Mouse (Mus musculus) ES-Bruce4 (cell line): ENCODE measurements around the gene Hsd17b13. TPM values are rescaled to one million over a fixed set of nuclear protein-coding genes. Genes with fewer than 3 reads are reported as not detected.
A peak's percentile ranks its signal among the peaks of the same experiment; 100 is the strongest.

ENCODE experiments used
- H3K27ac ChIP-seq: 2 replicates; pipeline ENCODE4 v1.5.1; 2012; ENCODE audit warnings: low read length, inconsistent platforms; ENCODE audit not compliant: insufficient read depth
- H3K27me3 ChIP-seq: 2 replicates; pipeline ENCODE4 v1.6.1; 2012; ENCODE audit warnings: mild to moderate bottlenecking, low read length, inconsistent platforms; ENCODE audit not compliant: control insufficient read depth, poor library complexity, insufficient read depth, severe bottlenecking
- H3K36me3 ChIP-seq: 2 replicates; pipeline ENCODE4 v1.6.1; 2012; ENCODE audit warnings: inconsistent platforms, mild to moderate bottlenecking, low read length, moderate library complexity; ENCODE audit not compliant: control insufficient read depth, poor library complexity, insufficient read depth, severe bottlenecking
- H3K4me1 ChIP-seq: one replicate; pipeline ENCODE4 v1.8.1; 2011; ENCODE audit warnings: low read length; ENCODE audit not compliant: control insufficient read depth, insufficient read depth
- H3K4me3 ChIP-seq: 2 replicates; pipeline ENCODE4 v1.5.1; 2011; ENCODE audit warnings: low read depth, mild to moderate bottlenecking, low read length
- H3K9ac ChIP-seq: 2 replicates; pipeline ENCODE4 v1.6.1; 2012; ENCODE audit warnings: low read depth, mild to moderate bottlenecking, inconsistent platforms; ENCODE audit not compliant: poor library complexity, severe bottlenecking
- H3K9me3 ChIP-seq: replicated peaks from 2 replicates; pipeline ENCODE4 v1.6.1; 2012; ENCODE audit warnings: mild to moderate bottlenecking, low read length, inconsistent platforms; ENCODE audit not compliant: control insufficient read depth, poor library complexity, insufficient read depth, severe bottlenecking
- CTCF ChIP-seq: IDR thresholded peaks from one replicate; pipeline ENCODE4 v1.8.1; 2011; ENCODE audit warnings: low read depth, low read length
- EP300 ChIP-seq: IDR thresholded peaks from 2 replicates; pipeline ENCODE4 v1.6.1; 2011; ENCODE audit warnings: low read depth, low read length; ENCODE audit not compliant: insufficient read depth
- POLR2A ChIP-seq: IDR thresholded peaks from one replicate; pipeline ENCODE4 v1.8.1; 2011; ENCODE audit warnings: low read length; ENCODE audit not compliant: insufficient read depth
- polyA plus RNA-seq: library from polyadenylated mRNA; stranded (reverse); fragments of >200 nt; gene quantifications from 2 replicates; pipeline ENCODE4 v1.2.4, GENCODE M21; 2011; ENCODE audit warnings: low read depth; ENCODE audit not compliant: missing spikeins, insufficient read depth, insufficient read length

Hsd17b13 gene
- polyA plus RNA-seq, 1 experiment = not detected

DNA sequence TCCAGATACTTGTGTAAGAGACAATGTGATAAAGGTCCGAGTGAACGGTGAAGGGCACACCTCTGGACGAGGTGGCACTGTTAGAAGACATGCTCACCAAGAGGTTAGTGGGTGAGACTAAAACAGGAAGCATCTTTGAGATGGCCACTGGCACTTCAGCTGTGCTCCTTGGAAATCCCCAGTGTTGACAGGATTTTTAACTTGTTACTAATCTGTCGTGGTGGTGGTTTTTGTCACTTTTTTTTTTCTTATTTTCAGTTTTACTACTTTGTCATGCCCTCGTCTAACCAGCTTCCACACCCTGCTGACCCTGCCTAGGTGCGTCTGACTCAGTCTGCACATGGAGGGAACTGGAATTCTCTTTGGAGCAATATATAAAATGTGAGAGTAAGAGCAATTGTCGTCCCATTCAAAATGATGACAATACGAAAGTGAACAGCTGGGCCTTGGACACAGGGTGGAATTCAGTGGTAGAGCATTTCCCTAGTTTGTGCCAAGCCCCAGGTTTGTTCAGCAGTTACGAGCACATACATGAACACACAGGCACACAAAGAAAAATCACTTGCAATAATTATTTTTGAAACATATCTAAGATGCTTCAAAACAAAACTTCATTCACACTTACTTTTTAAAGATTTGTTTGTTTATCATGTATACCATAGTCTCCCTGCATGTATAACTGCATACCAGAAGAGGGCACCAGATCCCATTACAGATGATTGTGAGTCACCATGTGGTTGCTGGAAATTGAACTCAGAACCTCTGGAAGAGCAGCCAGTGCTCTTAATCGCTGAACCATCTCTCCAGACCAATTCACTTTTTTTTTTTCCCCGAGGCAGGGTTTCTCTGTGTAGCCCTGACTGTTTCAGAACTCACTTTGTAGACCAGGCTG, 62.6 kb downstream of the Hsd17b13 start:
- no peak for TF ChIP-seq EP300
- no peak for TF ChIP-seq POLR2A
- TF ChIP-seq CTCF = no peak
- no peak overlapping the region for H3K4me3 ChIP-seq
- H3K27ac ChIP-seq = no peak overlapping the region
- H3K27me3 ChIP-seq = 0 out of 2 replicates have a peak, but pooled peaks cover 1% of the 10 kb centered on the region
- peaks cover 3% of the 10 kb centered on the region for H3K4me1 ChIP-seq
- H3K36me3 ChIP-seq = no peaks in the 10 kb centered on the region
- no peaks in the 10 kb centered on the region for H3K9me3 ChIP-seq
- H3K9ac ChIP-seq = no peak overlapping the region

DNA sequence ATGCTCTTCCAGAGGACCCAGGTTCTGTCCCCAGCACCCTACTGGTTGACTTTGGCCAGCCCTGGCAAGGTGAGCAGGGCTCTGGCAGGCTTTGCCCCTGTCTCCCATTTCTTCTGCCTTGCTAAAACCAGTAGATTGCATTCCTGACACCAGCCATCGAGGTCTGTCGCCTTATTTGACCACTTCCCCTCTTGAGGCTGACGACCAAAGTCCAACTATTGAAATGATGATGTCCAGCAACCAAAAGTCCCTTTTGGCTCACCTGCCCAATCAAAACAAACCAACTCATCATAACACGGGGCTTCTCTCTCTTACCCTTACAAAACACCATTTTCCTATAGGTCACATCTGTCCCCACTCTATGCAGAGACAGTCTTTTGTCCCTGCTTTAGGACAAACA, 64.1 kb downstream of the Hsd17b13 start:
- no peak overlapping the region for H3K4me3 ChIP-seq
- 0 out of 2 replicates have a peak, but pooled peaks cover 1% of the 10 kb centered on the region for H3K27me3 ChIP-seq
- peaks cover 3% of the 10 kb centered on the region for H3K4me1 ChIP-seq
- peaks cover 3% of the 10 kb centered on the region for H3K36me3 ChIP-seq
- no peak overlapping the region for H3K9ac ChIP-seq
- TF ChIP-seq EP300 (no peak), POLR2A (no peak), CTCF (no peak)
- no peaks in the 10 kb centered on the region for H3K9me3 ChIP-seq
- no peak overlapping the region for H3K27ac ChIP-seq

DNA sequence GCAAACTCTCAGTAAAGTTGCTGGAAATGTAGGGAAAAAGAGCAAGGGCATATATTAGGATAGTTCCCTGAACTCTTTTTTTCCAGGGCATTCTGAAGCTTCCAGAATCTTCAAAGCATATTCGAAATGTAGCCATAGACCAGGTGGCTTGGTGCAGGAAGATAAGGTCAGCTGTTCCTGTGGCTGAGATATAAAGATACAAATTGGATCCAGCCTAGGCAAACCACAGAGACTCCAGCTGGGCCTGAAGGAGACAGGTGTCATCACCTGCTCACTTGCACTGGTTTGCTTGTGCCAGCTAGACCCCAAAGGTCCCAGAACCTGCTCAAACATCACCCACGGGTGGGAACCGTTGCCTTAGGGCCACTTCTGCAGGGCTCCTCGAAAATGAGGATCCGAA, 65.7 kb downstream of the Hsd17b13 start:
- H3K27me3 ChIP-seq = 0 out of 2 replicates have a peak, but pooled peaks cover 1% of the 10 kb centered on the region
- no peaks in the 10 kb centered on the region for H3K9me3 ChIP-seq
- no peak for TF ChIP-seq EP300
- TF ChIP-seq POLR2A = no peak
- TF ChIP-seq CTCF = no peak
- H3K4me3 ChIP-seq = no peak overlapping the region
- peaks cover 3% of the 10 kb centered on the region for H3K36me3 ChIP-seq
- peaks cover 3% of the 10 kb centered on the region for H3K4me1 ChIP-seq
- no peak overlapping the region for H3K9ac ChIP-seq
- H3K27ac ChIP-seq = no peak overlapping the region

DNA sequence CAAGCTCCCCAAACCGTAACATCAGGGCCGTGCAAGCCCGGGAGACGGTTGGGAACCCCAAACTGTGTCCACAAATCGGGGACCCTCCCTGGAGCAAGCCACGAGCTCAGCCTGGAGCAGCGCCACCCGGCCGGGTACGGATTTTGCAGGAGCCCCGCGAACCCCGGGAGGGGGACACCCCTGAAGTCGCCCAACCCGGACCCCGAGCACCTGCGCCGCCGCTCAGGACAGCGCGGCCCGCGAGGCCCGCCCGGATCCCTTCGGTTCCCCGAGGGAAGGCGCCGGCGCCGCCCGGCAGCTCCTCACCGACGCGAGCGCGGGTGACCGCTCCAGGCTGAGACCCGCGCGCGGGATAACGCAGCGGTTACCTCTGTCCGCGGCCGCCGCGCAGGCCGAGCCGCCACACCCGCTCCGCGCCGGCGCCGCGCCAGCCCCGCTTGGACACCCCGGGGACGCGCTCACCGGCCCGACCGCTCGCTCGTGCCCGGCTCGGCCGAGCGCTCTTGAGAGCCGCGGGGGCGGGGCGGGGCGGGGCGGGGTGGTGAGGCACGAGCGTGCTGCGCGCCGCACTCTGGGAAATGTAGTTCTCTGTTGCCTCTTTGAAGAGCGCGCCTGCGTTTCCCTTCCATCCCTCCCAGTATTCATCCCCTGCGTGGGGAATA, 66.3 kb downstream of the Hsd17b13 start, which contains the start of gene Klhl8:
TSS of gene Klhl8 (minus strand) at position 512 of the 662 bp plus-strand sequence.
- Histone ChIP-seq H3K4me3 (peak within 1 kb of the TSS; percentile 91), H3K36me3 (peaks cover 3% of the 10 kb centered on the region), H3K27me3 (0 out of 2 replicates have a peak, but pooled peaks cover under 1% of the 10 kb centered on the region), H3K4me1 (peaks cover 3% of the 10 kb centered on the region), H3K27ac (no peak within 1 kb of the TSS), H3K9me3 (no peaks in the 10 kb centered on the region), H3K9ac (peak within 1 kb of the TSS; percentile 93)
- TF ChIP-seq CTCF (no peak), POLR2A (no peak), EP300 (no peak)

DNA sequence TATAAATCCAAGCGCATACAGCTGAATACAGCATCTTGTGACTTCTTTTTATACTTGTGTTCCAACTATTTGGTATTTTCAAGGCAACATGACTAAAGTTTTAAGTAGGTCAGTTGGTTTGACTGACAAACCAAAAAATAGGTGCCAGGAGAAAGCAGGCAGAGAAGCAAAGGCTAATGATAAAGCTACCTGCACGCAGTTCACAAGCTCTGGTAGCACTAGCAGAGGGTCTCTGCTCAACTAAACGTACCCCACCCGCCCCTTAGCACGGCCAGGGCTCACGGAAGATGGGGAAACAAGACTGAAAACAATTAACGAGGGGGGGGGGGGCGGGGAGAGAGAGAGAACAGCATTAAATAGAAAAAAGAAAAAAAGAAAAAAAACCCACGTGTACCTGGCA, 67.1 kb downstream of the Hsd17b13 start:
- Histone ChIP-seq H3K36me3 (peaks cover 3% of the 10 kb centered on the region), H3K9me3 (no peaks in the 10 kb centered on the region), H3K4me1 (peaks cover 3% of the 10 kb centered on the region), H3K4me3 (peak overlapping the region; percentile 91), H3K27ac (no peak overlapping the region), H3K9ac (peak overlapping the region; percentile 93), H3K27me3 (no peaks in the 10 kb centered on the region)
- TF ChIP-seq POLR2A (no peak), EP300 (no peak), CTCF (no peak)
